Mouse (Mus musculus) liver, embryonic 14.5 days (tissue): Measurements from ENCODE around the gene Gm1043.
A peak's percentile ranks its signal among the peaks of the same experiment; 100 is the strongest.

Source experiments
- CTCF ChIP-seq: IDR thresholded peaks from 2 replicates; pipeline ENCODE4 v1.5.1; 2016; ENCODE audit warnings: antibody characterized with exemption, low read depth, control low read depth
- EP300 ChIP-seq: IDR thresholded peaks from 2 replicates; pipeline ENCODE4 v1.6.1; 2016; ENCODE audit warnings: antibody characterized with exemption, low read depth

DNA sequence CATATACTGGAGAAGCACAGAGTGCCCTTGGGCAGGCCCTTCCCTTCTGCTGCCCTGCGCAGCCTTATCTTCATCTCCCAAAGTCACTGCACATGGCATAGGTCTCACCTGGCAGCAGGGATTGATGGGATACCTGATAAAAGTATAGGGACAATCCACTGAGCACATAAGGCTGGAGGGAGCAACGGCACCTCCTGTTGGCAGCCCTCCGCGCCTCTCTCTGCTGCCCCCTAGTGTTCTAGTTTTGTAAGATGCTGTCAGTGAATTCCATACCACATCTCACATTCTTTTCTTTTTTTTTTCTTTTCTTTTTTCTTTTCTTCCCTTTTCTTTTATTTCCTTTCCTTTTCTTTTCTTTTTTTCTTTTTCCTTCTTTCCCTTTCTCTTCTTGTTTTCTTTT lies 62.4 kb downstream of the Gm1043 start:
- TF ChIP-seq CTCF = peak; percentile 87
- no peak for TF ChIP-seq EP300
